Mouse (Mus musculus) intestine, embryonic 16.5 days (tissue): ENCODE measurements around the gene Hic1. TPM values are rescaled to one million over a fixed set of nuclear protein-coding genes. Genes with fewer than 3 reads are reported as not detected.
A peak's percentile ranks its signal among the peaks of the same experiment; 100 is the strongest.

Experiments used
- ATAC-seq: fragments of 200-750 bp; cut with Nextera tagmentation; 2 replicates; pipeline ENCODE4 v1.8.0; 2017; ENCODE audit warnings: moderate TSS enrichment, moderate library complexity
- H3K27ac ChIP-seq: fragments of 300-500 bp; sonication (generic); 2 replicates; pipeline ENCODE4 v1.5.1; 2014; ENCODE audit warnings: mild to moderate bottlenecking, low read length
- H3K27me3 ChIP-seq: fragments of 300-500 bp; sonication (generic); replicated peaks from 2 replicates; pipeline ENCODE4 v1.6.1; 2014; ENCODE audit warnings: low read length, control low read depth, mixed read lengths; ENCODE audit not compliant: control insufficient read depth, insufficient read depth
- H3K36me3 ChIP-seq: fragments of 300-500 bp; sonication (generic); 2 replicates; pipeline ENCODE4 v1.6.1; 2014; ENCODE audit warnings: low read length, control low read depth; ENCODE audit not compliant: control insufficient read depth, insufficient read depth
- H3K4me1 ChIP-seq: fragments of 300-500 bp; sonication (generic); 2 replicates; pipeline ENCODE4 v1.6.1; 2014; ENCODE audit warnings: low read length, control low read depth, mixed read lengths; ENCODE audit not compliant: control insufficient read depth, insufficient read depth
- H3K4me2 ChIP-seq: fragments of 300-500 bp; sonication (generic); 2 replicates; pipeline ENCODE4 v1.6.1; 2014; ENCODE audit warnings: low read depth, low read length, control low read depth
- H3K4me3 ChIP-seq: fragments of 300-500 bp; sonication (generic); 2 replicates; pipeline ENCODE4 v1.5.1; 2014; ENCODE audit warnings: mild to moderate bottlenecking, low read length
- H3K9ac ChIP-seq: fragments of 300-500 bp; sonication (generic); 2 replicates; pipeline ENCODE4 v1.6.1; 2014; ENCODE audit warnings: low read depth, low read length
- H3K9me3 ChIP-seq: fragments of 300-500 bp; sonication (generic); 2 replicates; pipeline ENCODE4 v1.6.1; 2016; ENCODE audit warnings: low read length, control low read depth; ENCODE audit not compliant: control insufficient read depth
- WGBS: fragments of 180-500 bp; shearing (Covaris S2); extraction: QIAGEN DNeasy Blood & Tissue Kit; methylation state at CpG from one replicate; pipeline ENCODE4 v1.1.7; 2014; 5-methylcytosine and 5-hydroxymethylcytosine counted together
- polyA plus RNA-seq: library from polyadenylated mRNA; unstranded; fragments of >200 nt; fragmentation: Nextera tagmentation; extraction: Ambion mirVana; gene quantifications from 2 replicates; pipeline ENCODE4 v1.2.1, GENCODE M21; 2015

The Hic1 gene
- polyA plus RNA-seq, 1 experiment from 2014 or later = 7.1 TPM

- H3K27me3 ChIP-seq = no peaks in the 10 kb centered on the region
- H3K4me1 ChIP-seq = peaks cover 4% of the 10 kb centered on the region; the same call in 1 of the 2 replicates
- H3K9me3 ChIP-seq = no peaks in the 10 kb centered on the region
- H3K9ac ChIP-seq = no peak overlapping the region
- H3K4me2 ChIP-seq = 0 out of 2 replicates have a peak overlapping the region, but pooled peaks have one; percentile 7
- peak; percentile 65 for ATAC-seq
- no peak overlapping the region for H3K4me3 ChIP-seq
- WGBS = 59% methylated on average over 4 of the region's 4 CpGs
- no peaks in the 10 kb centered on the region for H3K36me3 ChIP-seq
- H3K27ac ChIP-seq = 0 out of 2 replicates have a peak overlapping the region, but pooled peaks have one; percentile 20
These were observed 37.0 kb upstream of the Hic1 start for GRCm38 (mm10) chr11:75206347-75206746.

- Histone ChIP-seq H3K4me3 (no peak overlapping the region), H3K9ac (no peak overlapping the region), H3K27ac (no peak overlapping the region), H3K9me3 (no peaks in the 10 kb centered on the region), H3K27me3 (no peaks in the 10 kb centered on the region; the same call in 1 of the 2 replicates), H3K4me2 (no peak overlapping the region), H3K36me3 (no peaks in the 10 kb centered on the region), H3K4me1 (peaks cover 4% of the 10 kb centered on the region; the same call in 1 of the 2 replicates)
- WGBS = 59% methylated on average over 9 of the region's 9 CpGs
- ATAC-seq = no peak
These were observed 35.2 kb upstream of the Hic1 start for GRCm38 (mm10) chr11:75204472-75204871.

GRCm38 (mm10) chr11:75203926-75204325 is 34.6 kb upstream of the Hic1 start:
- no peaks in the 10 kb centered on the region for H3K36me3 ChIP-seq
- no peaks in the 10 kb centered on the region; the same call in 1 of the 2 replicates for H3K27me3 ChIP-seq
- no peak for ATAC-seq
- H3K4me1 ChIP-seq = peaks cover 4% of the 10 kb centered on the region; the same call in 1 of the 2 replicates
- WGBS = 85% methylated on average over 4 of the region's 4 CpGs
- H3K4me2 ChIP-seq = no peak overlapping the region
- H3K27ac ChIP-seq = no peak overlapping the region
- H3K9ac ChIP-seq = no peak overlapping the region
- H3K4me3 ChIP-seq = no peak overlapping the region
- H3K9me3 ChIP-seq = no peaks in the 10 kb centered on the region

GRCm38 (mm10) chr11:75201721-75202120 is 32.4 kb upstream of the Hic1 start:
- Histone ChIP-seq H3K4me2 (no peak overlapping the region), H3K27ac (no peak overlapping the region), H3K4me1 (peaks cover 4% of the 10 kb centered on the region; the same call in 1 of the 2 replicates), H3K36me3 (no peaks in the 10 kb centered on the region), H3K4me3 (no peak overlapping the region), H3K27me3 (no peaks in the 10 kb centered on the region; the same call in 1 of the 2 replicates), H3K9ac (no peak overlapping the region), H3K9me3 (no peaks in the 10 kb centered on the region)
- ATAC-seq = no peak
- WGBS = 51% methylated on average over 8 of the region's 8 CpGs

DNA sequence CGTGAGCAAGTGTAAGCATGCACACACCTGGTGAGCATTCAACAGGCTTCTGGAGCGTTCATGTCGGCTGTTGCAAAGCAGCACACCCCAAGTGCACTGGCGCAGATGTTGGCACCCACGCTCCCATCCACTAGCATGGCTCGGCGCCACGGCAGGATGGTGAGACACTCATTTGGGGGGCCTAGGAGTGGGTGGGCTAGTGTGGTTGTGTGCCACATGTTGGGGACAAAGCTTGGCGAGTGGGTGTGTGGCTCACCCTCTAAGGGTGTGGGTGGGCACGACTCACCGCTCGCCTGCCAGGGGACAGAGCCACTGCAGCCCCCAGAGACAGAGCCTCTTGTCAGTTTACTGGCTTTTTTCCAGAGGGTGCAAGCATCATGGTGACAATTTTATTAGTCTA is 31.6 kb upstream of the Hic1 start:
- Histone ChIP-seq H3K27me3 (peaks cover 5% of the 10 kb centered on the region), H3K9ac (no peak overlapping the region), H3K27ac (no peak overlapping the region), H3K36me3 (no peaks in the 10 kb centered on the region), H3K9me3 (no peaks in the 10 kb centered on the region), H3K4me2 (no peak overlapping the region), H3K4me1 (peaks cover 1% of the 10 kb centered on the region; the same call in 1 of the 2 replicates), H3K4me3 (no peak overlapping the region)
- 86% methylated on average over 12 of the region's 12 CpGs for WGBS
- ATAC-seq = no peak

DNA sequence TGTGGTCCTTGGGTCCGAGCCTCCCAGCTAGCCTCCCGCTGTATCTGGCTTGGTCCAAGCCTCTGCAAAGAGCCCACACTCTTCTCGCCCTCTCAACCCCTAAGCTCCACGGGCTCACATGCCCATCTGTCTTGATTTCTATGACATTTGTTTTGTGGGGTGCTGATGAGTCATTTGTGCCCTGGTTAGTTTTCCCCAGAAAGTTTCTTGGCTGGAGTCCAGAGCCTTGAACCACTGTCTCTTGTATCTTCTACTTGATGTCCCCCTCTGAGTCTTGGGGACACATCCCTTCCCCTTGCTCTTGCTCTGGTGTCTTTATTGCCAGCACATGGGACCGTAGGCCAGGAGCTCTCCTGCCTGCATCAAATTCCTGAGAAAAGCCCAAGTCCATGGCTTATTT is 30.6 kb upstream of the Hic1 start:
- no peak for ATAC-seq
- no peak overlapping the region for H3K9ac ChIP-seq
- 61% methylated on average over 5 of the region's 5 CpGs for WGBS
- peaks cover 15% of the 10 kb centered on the region for H3K27me3 ChIP-seq
- no peak overlapping the region for H3K4me3 ChIP-seq
- no peak overlapping the region for H3K4me2 ChIP-seq
- peaks cover 4% of the 10 kb centered on the region for H3K4me1 ChIP-seq
- H3K36me3 ChIP-seq = no peaks in the 10 kb centered on the region
- no peak overlapping the region for H3K27ac ChIP-seq
- no peaks in the 10 kb centered on the region for H3K9me3 ChIP-seq

GRCm38 (mm10) chr11:75198792-75199191 is 29.5 kb upstream of the Hic1 start:
- Histone ChIP-seq H3K9me3 (no peaks in the 10 kb centered on the region), H3K9ac (no peak overlapping the region), H3K27ac (no peak overlapping the region), H3K4me2 (no peak overlapping the region), H3K4me3 (no peak overlapping the region), H3K36me3 (no peaks in the 10 kb centered on the region), H3K4me1 (peaks cover 16% of the 10 kb centered on the region), H3K27me3 (peaks cover 26% of the 10 kb centered on the region)
- 67% methylated on average over 4 of the region's 4 CpGs for WGBS
- ATAC-seq = no peak

DNA sequence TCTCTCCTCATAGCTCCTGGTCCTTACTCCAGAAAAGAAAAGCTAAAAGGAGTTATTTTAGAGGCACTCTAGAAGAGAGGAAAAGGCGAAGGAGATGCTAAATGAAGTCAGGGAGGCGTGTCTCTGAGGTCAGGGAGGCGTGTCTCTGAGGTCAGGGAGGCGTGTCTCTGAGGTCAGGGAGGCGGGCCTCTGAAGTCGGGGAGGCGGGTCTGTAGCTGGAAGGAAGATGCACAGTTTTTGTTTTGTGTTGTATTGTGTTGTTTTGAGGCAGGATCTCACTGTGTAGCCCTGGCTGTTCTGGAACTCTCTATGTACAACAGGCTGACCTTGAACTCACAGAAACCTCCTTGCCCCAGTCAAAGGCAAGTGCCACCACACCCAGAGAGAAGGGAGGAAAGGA is 28.6 kb upstream of the Hic1 start:
- 43% methylated on average over 7 of the region's 7 CpGs for WGBS

GRCm38 (mm10) chr11:75196131-75196530 is 26.8 kb upstream of the Hic1 start:
- no peak overlapping the region for H3K4me3 ChIP-seq
- no peak for ATAC-seq
- WGBS = 69% methylated on average over 6 of the region's 6 CpGs
- H3K4me2 ChIP-seq = no peak overlapping the region
- H3K27me3 ChIP-seq = peaks cover 36% of the 10 kb centered on the region
- H3K4me1 ChIP-seq = peaks cover 20% of the 10 kb centered on the region
- H3K27ac ChIP-seq = no peak overlapping the region
- H3K36me3 ChIP-seq = no peaks in the 10 kb centered on the region
- H3K9ac ChIP-seq = no peak overlapping the region
- no peaks in the 10 kb centered on the region for H3K9me3 ChIP-seq

More for the DNA sequence above, 28.6 kb upstream of the Hic1 start:
- ATAC-seq = no peak
- Histone ChIP-seq H3K9ac (no peak overlapping the region), H3K9me3 (no peaks in the 10 kb centered on the region), H3K27me3 (peaks cover 35% of the 10 kb centered on the region), H3K27ac (no peak overlapping the region), H3K36me3 (no peaks in the 10 kb centered on the region), H3K4me2 (no peak overlapping the region), H3K4me1 (peaks cover 20% of the 10 kb centered on the region), H3K4me3 (no peak overlapping the region)
